Mouse (Mus musculus) MEL (cell line): ENCODE results near the gene Fam160b1. TPM values are rescaled to one million over a fixed set of nuclear protein-coding genes. Genes with fewer than 3 reads are reported as not detected.

Experiments used
- DNase-seq: peaks from one replicate; pipeline ENCODE4 v3.0.0; 2011; ENCODE audit warnings: low read depth, low spot score
- H3K27ac ChIP-seq: 2 replicates; pipeline ENCODE4 v1.5.1; 2012; ENCODE audit warnings: low read depth, mild to moderate bottlenecking, control low read depth, low read length, moderate library complexity; ENCODE audit not compliant: control insufficient read depth
- H3K27me3 ChIP-seq, 2 experiments: fragments of 150-350 bp in 1 of 2; sonication (generic) in 1 of 2; 2 replicates each; pipeline ENCODE4 v1.6.1; 2012; ENCODE audit warnings: low read length in 2 of 2, mild to moderate bottlenecking in 2 of 2, improper control_type of control experiment in 1 of 2, moderate library complexity in 1 of 2; ENCODE audit not compliant: insufficient read depth in 2 of 2, control insufficient read depth in 1 of 2
- H3K36me3 ChIP-seq, 2 experiments: 2 replicates each; pipeline ENCODE4 v1.6.1; 2012 to 2014; ENCODE audit warnings: low read length in 2 of 2, improper control_type of control experiment in 1 of 2, inconsistent platforms in 1 of 2, mild to moderate bottlenecking in 1 of 2; ENCODE audit not compliant: insufficient read depth in 2 of 2, control insufficient read depth in 1 of 2
- H3K4me1 ChIP-seq, 2 experiments: fragments of 150-350 bp in 1 of 2; sonication (generic) in 1 of 2; 2 replicates each; pipeline ENCODE4 v1.6.1; 2012; ENCODE audit warnings: low read length in 2 of 2, improper control_type of control experiment in 1 of 2, mild to moderate bottlenecking in 1 of 2; ENCODE audit not compliant: insufficient read depth in 2 of 2, control insufficient read depth in 1 of 2
- H3K4me3 ChIP-seq, 2 experiments: fragments of 150-350 bp in 1 of 2; sonication (generic) in 1 of 2; 2 replicates each; pipeline ENCODE4 v1.5.1; 2012; ENCODE audit warnings: low read depth in 2 of 2, low read length in 2 of 2, mild to moderate bottlenecking in 2 of 2, moderate library complexity in 2 of 2, control low read depth in 1 of 2, improper control_type of control experiment in 1 of 2; ENCODE audit not compliant: control insufficient read depth in 1 of 2, insufficient read depth in 1 of 2
- H3K79me2 ChIP-seq: 2 replicates; pipeline ENCODE4 v1.6.1; 2012; ENCODE audit warnings: mild to moderate bottlenecking, low read length, moderate library complexity; ENCODE audit not compliant: control insufficient read depth, poor library complexity, insufficient read depth
- H3K9ac ChIP-seq: 2 replicates; pipeline ENCODE4 v1.6.1; 2012; ENCODE audit warnings: low read depth, mild to moderate bottlenecking, control low read depth, low read length, moderate library complexity; ENCODE audit not compliant: control insufficient read depth, poor library complexity, severe bottlenecking
- H3K9me3 ChIP-seq: fragments of 150-350 bp; sonication (generic); replicated peaks from 2 replicates; pipeline ENCODE4 v1.6.1; 2012; ENCODE audit warnings: mild to moderate bottlenecking, low read length, improper control_type of control experiment, moderate library complexity; ENCODE audit not compliant: insufficient read depth
- BHLHE40 ChIP-seq: IDR thresholded peaks from 2 replicates; pipeline ENCODE4 v1.6.1; 2012; ENCODE audit warnings: low read depth, mild to moderate bottlenecking, inconsistent platforms, low read length, improper control_type of control experiment, borderline replicate concordance
- CHD1 ChIP-seq: IDR thresholded peaks from 2 replicates; pipeline ENCODE4 v1.6.1; 2012; ENCODE audit warnings: low read depth, mild to moderate bottlenecking, inconsistent platforms, low read length, improper control_type of control experiment
- CHD2 ChIP-seq: IDR thresholded peaks from 2 replicates; pipeline ENCODE4 v1.6.1; 2011; ENCODE audit warnings: low read length, improper control_type of control experiment
- CTCF ChIP-seq, 3 experiments: IDR thresholded peaks in 2 of 3; conservative IDR thresholded peaks in 1 of 3; 2 replicates each; pipeline ENCODE4 v1.5.1; 2011 to 2012; ENCODE audit warnings: low read length in 3 of 3, low read depth in 2 of 3, mild to moderate bottlenecking in 2 of 3, improper control_type of control experiment in 1 of 3, inconsistent platforms in 1 of 3, mixed read lengths in 1 of 3, moderate library complexity in 1 of 3; ENCODE audit not compliant: control insufficient read depth in 1 of 3, insufficient read depth in 1 of 3, poor library complexity in 1 of 3, severe bottlenecking in 1 of 3
- E2F4 ChIP-seq: IDR thresholded peaks from 2 replicates; pipeline ENCODE4 v1.6.1; 2011; ENCODE audit warnings: low read depth, low read length, improper control_type of control experiment, borderline replicate concordance
- ELF1 ChIP-seq: IDR thresholded peaks from 2 replicates; pipeline ENCODE4 v1.6.1; 2014; ENCODE audit warnings: low read depth, mild to moderate bottlenecking, inconsistent platforms, low read length, improper control_type of control experiment, moderate library complexity
- EP300 ChIP-seq, 2 experiments: IDR thresholded peaks; 2 replicates each; pipeline ENCODE4 v1.6.1; 2011; ENCODE audit warnings: improper control_type of control experiment in 2 of 2, low read length in 2 of 2, low read depth in 1 of 2, mild to moderate bottlenecking in 1 of 2
- ETS1 ChIP-seq: IDR thresholded peaks from 2 replicates; pipeline ENCODE4 v1.6.1; 2012; ENCODE audit warnings: low read depth, mild to moderate bottlenecking, inconsistent platforms, low read length, improper control_type of control experiment, moderate library complexity
- GATA1 ChIP-seq: IDR thresholded peaks from 2 replicates; pipeline ENCODE4 v1.6.1; 2011; ENCODE audit warnings: low read depth, low read length, improper control_type of control experiment
- HCFC1 ChIP-seq: IDR thresholded peaks from 2 replicates; pipeline ENCODE4 v1.6.1; 2012; ENCODE audit warnings: low read depth, mild to moderate bottlenecking, inconsistent platforms, low read length, improper control_type of control experiment, moderate library complexity
- JUND ChIP-seq: IDR thresholded peaks from 2 replicates; pipeline ENCODE4 v1.6.1; 2011; ENCODE audit warnings: low read depth, mild to moderate bottlenecking, improper control_type of control experiment, low read length
- KAT2A ChIP-seq: conservative IDR thresholded peaks from 2 replicates; pipeline ENCODE4 v1.6.1; 2012; ENCODE audit warnings: low read depth, low read length, improper control_type of control experiment, inconsistent platforms
- MAX ChIP-seq: IDR thresholded peaks from 2 replicates; pipeline ENCODE4 v1.6.1; 2011; ENCODE audit warnings: low read length, improper control_type of control experiment
- MEF2A ChIP-seq: IDR thresholded peaks from 2 replicates; pipeline ENCODE4 v1.6.1; 2014; ENCODE audit warnings: low read depth, mild to moderate bottlenecking, inconsistent platforms, low read length, improper control_type of control experiment; ENCODE audit not compliant: poor library complexity, insufficient replicate concordance, severe bottlenecking; ENCODE audit errors: extremely low read depth
- MXI1 ChIP-seq: IDR thresholded peaks from 2 replicates; pipeline ENCODE4 v1.6.1; 2011; ENCODE audit warnings: mild to moderate bottlenecking, low read depth, low read length, improper control_type of control experiment
- MYB ChIP-seq: IDR thresholded peaks from 2 replicates; pipeline ENCODE4 v1.6.1; 2011; ENCODE audit warnings: mild to moderate bottlenecking, low read depth, low read length, improper control_type of control experiment
- MYC ChIP-seq: IDR thresholded peaks from 2 replicates; pipeline ENCODE4 v1.6.1; 2011; ENCODE audit warnings: low read depth, mild to moderate bottlenecking, low read length, improper control_type of control experiment, moderate library complexity
- NELFE ChIP-seq: IDR thresholded peaks from 2 replicates; pipeline ENCODE4 v1.6.1; 2011; ENCODE audit warnings: low read depth, low read length, improper control_type of control experiment
- NRF1 ChIP-seq: IDR thresholded peaks from 2 replicates; pipeline ENCODE4 v1.6.1; 2014; ENCODE audit warnings: low read depth, mild to moderate bottlenecking, inconsistent platforms, low read length, improper control_type of control experiment, moderate library complexity; ENCODE audit not compliant: poor library complexity, insufficient read depth, severe bottlenecking
- POLR2A ChIP-seq, 2 experiments: IDR thresholded peaks; 2 replicates each; pipeline ENCODE4 v1.6.1; 2011 to 2012; ENCODE audit warnings: low read length in 2 of 2, mild to moderate bottlenecking in 2 of 2, control low read depth in 1 of 2, improper control_type of control experiment in 1 of 2, low read depth in 1 of 2, moderate library complexity in 1 of 2; ENCODE audit not compliant: control insufficient read depth in 1 of 2, insufficient read depth in 1 of 2, poor library complexity in 1 of 2
- POLR2AphosphoS2 ChIP-seq: IDR thresholded peaks from 2 replicates; pipeline ENCODE4 v1.6.1; 2011; ENCODE audit warnings: low read length, improper control_type of control experiment
- POLR2AphosphoS5 ChIP-seq: IDR thresholded peaks from 2 replicates; pipeline ENCODE4 v1.6.1; 2012; ENCODE audit warnings: low read depth, borderline replicate concordance, mild to moderate bottlenecking, inconsistent platforms, low read length, moderate library complexity, mixed read lengths
- RAD21 ChIP-seq: IDR thresholded peaks from 2 replicates; pipeline ENCODE4 v1.6.1; 2011; ENCODE audit warnings: mild to moderate bottlenecking, low read depth, low read length, improper control_type of control experiment
- RCOR1 ChIP-seq: IDR thresholded peaks from 2 replicates; pipeline ENCODE4 v1.6.1; 2012; ENCODE audit warnings: low read depth, mild to moderate bottlenecking, inconsistent platforms, low read length, improper control_type of control experiment
- SMC3 ChIP-seq: IDR thresholded peaks from 2 replicates; pipeline ENCODE4 v1.6.1; 2011; ENCODE audit warnings: low read depth, low read length, improper control_type of control experiment
- TAL1 ChIP-seq: IDR thresholded peaks from 2 replicates; pipeline ENCODE4 v1.6.1; 2012; ENCODE audit warnings: mild to moderate bottlenecking, inconsistent platforms, low read length, moderate library complexity, mixed read lengths
- TBP ChIP-seq: IDR thresholded peaks from 2 replicates; pipeline ENCODE4 v1.8.0; 2011; ENCODE audit warnings: low read depth, low read length, improper control_type of control experiment
- TCF12 ChIP-seq: IDR thresholded peaks from 2 replicates; pipeline ENCODE4 v1.6.1; 2014; ENCODE audit warnings: low read depth, mild to moderate bottlenecking, inconsistent platforms, low read length, improper control_type of control experiment, moderate library complexity
- UBTF ChIP-seq: IDR thresholded peaks from 2 replicates; pipeline ENCODE4 v1.6.1; 2012; ENCODE audit warnings: low read depth, mild to moderate bottlenecking, inconsistent platforms, low read length, improper control_type of control experiment, moderate library complexity, borderline replicate concordance; ENCODE audit not compliant: insufficient read depth
- USF1 ChIP-seq: IDR thresholded peaks from 2 replicates; pipeline ENCODE4 v1.6.1; 2014; ENCODE audit warnings: low read depth, mild to moderate bottlenecking, inconsistent platforms, low read length, improper control_type of control experiment, moderate library complexity
- USF2 ChIP-seq, 2 experiments: IDR thresholded peaks; 2 replicates each; pipeline ENCODE4 v1.6.1; 2011 to 2012; ENCODE audit warnings: improper control_type of control experiment in 2 of 2, low read length in 2 of 2, borderline replicate concordance in 1 of 2, inconsistent platforms in 1 of 2, low read depth in 1 of 2, mild to moderate bottlenecking in 1 of 2; ENCODE audit not compliant: insufficient read depth in 1 of 2
- ZC3H11A ChIP-seq: IDR thresholded peaks from 2 replicates; pipeline ENCODE4 v1.6.1; 2012; ENCODE audit warnings: low read depth, mild to moderate bottlenecking, inconsistent platforms, low read length, improper control_type of control experiment
- ZKSCAN1 ChIP-seq: IDR thresholded peaks from 2 replicates; pipeline ENCODE4 v1.6.1; 2012; ENCODE audit warnings: low read depth, mild to moderate bottlenecking, inconsistent platforms, low read length, improper control_type of control experiment, moderate library complexity
- ZMIZ1 ChIP-seq: IDR thresholded peaks from 2 replicates; pipeline ENCODE4 v1.6.1; 2012; ENCODE audit warnings: low read depth, mild to moderate bottlenecking, inconsistent platforms, low read length, improper control_type of control experiment, moderate library complexity
- ZNF384 ChIP-seq: IDR thresholded peaks from 2 replicates; pipeline ENCODE4 v1.6.1; 2012; ENCODE audit warnings: low read depth, mild to moderate bottlenecking, inconsistent platforms, low read length, improper control_type of control experiment
- polyA plus RNA-seq, 2 experiments: library from polyadenylated mRNA; stranded (reverse) in 1 of 2; unstranded in 1 of 2; fragments of >175 nt in 1 of 2; fragments of >200 nt in 1 of 2; gene quantifications; 2 replicates each; pipeline versions ENCODE4 v1.2.1 to v1.2.4; 2012; ENCODE audit warnings: low replicate concordance in 2 of 2, low read depth in 1 of 2; ENCODE audit not compliant: insufficient read length in 2 of 2, insufficient read depth in 1 of 2, missing spikeins in 1 of 2
- total RNA-seq: library from RNA; depleted of rRNA; stranded (reverse); fragments of 300-350 nt; gene quantifications from 2 replicates; pipeline ENCODE4 v1.2.3, GENCODE M21; 2012

The Fam160b1 gene
- total and polyA plus RNA-seq, 3 experiments = 8.6 to 28.3 (median 19.0) TPM

GRCm38 (mm10) chr19:57361131-57361938, 855 bp downstream of the Fam160b1 start:
- Histone ChIP-seq H3K4me3 (peak overlapping the region; percentile 67 to 72), H3K79me2 (peaks cover 82% of the 10 kb centered on the region), H3K9me3 (no peaks in the 10 kb centered on the region), H3K27me3 (no peaks in the 10 kb centered on the region), H3K36me3 (peaks cover 0 to 44% of the 10 kb centered on the region in 2 experiments; a peak in 2 of 4 replicates), H3K4me1 (peaks cover 19 to 33% of the 10 kb centered on the region in 2 experiments), H3K27ac (peak overlapping the region; percentile 65), H3K9ac (peak overlapping the region; percentile 92)
- peak; percentile 85 for DNase-seq
- TF ChIP-seq TAL1 = no peak
- no peak for TF ChIP-seq JUND
- peak; percentile 89; the same call in 1 of the 2 replicates for TF ChIP-seq UBTF
- no peak; the same call in 1 of the 2 replicates for TF ChIP-seq NELFE
- TF ChIP-seq TCF12 = 0 out of 2 replicates have a peak, but pooled peaks have one; percentile 47
- TF ChIP-seq ZNF384 = peak; percentile 72; the same call in 1 of the 2 replicates
- TF ChIP-seq TBP = no peak
- no peak for TF ChIP-seq USF1
- TF ChIP-seq MYB = no peak
- no peak for TF ChIP-seq POLR2AphosphoS2
- no peak for TF ChIP-seq ZMIZ1
- peak; percentile 32 for TF ChIP-seq MAX
- peak; percentile 26; the same call in 1 of the 2 replicates for TF ChIP-seq HCFC1
- TF ChIP-seq CTCF (IDR thresholded peaks at IDR 0.05 in 2 of 3, conservative IDR thresholded peaks at IDR 0.05 in 1 of 3; ENCODE audit: control insufficient read depth in 1 of 3, insufficient read depth in 1 of 3, low read depth in 2 of 3, low read length in 3 of 3, poor library complexity in 1 of 3, severe bottlenecking in 1 of 3) = no peak
- TF ChIP-seq SMC3 = no peak
- peak; percentile 93; the same call in 1 of the 2 replicates for TF ChIP-seq CHD1
- TF ChIP-seq USF2 (IDR thresholded peaks at IDR 0.05; ENCODE audit: borderline replicate concordance in 1 of 2, insufficient read depth in 1 of 2, low read depth in 1 of 2, low read length in 2 of 2) = no peak
- TF ChIP-seq NRF1 = no peak
- peak; percentile 29; the same call in 1 of the 2 replicates for TF ChIP-seq ELF1
- no peak for TF ChIP-seq KAT2A
- TF ChIP-seq ETS1 = no peak; the same call in 1 of the 2 replicates
- TF ChIP-seq GATA1 = no peak
- TF ChIP-seq POLR2A (IDR thresholded peaks at IDR 0.05; ENCODE audit: control insufficient read depth in 1 of 2, insufficient read depth in 1 of 2, low read depth in 1 of 2, low read length in 2 of 2, poor library complexity in 1 of 2) = peak; percentile 49; a peak in 2 of 4 replicates
- TF ChIP-seq CHD2 = no peak
- TF ChIP-seq BHLHE40 = no peak
- no peak for TF ChIP-seq MEF2A
- no peak for TF ChIP-seq ZC3H11A
- TF ChIP-seq ZKSCAN1 = no peak
- TF ChIP-seq E2F4 = no peak
- TF ChIP-seq MYC = no peak
- peak in 1 of 2 experiments; percentile 27; a peak in 2 of 4 replicates for TF ChIP-seq EP300 (IDR thresholded peaks at IDR 0.05; ENCODE audit: low read depth in 1 of 2, low read length in 2 of 2)
- no peak; the same call in none of the 2 replicates for TF ChIP-seq MXI1
- TF ChIP-seq RCOR1 = no peak
- TF ChIP-seq RAD21 = no peak
- no peak for TF ChIP-seq POLR2AphosphoS5
